Mouse (Mus musculus) myocyte (in vitro differentiated cells): Measurements from ENCODE around the gene Rab11fip4. TPM values are rescaled to one million over a fixed set of nuclear protein-coding genes. Genes with fewer than 3 reads are reported as not detected.
A peak's percentile ranks its signal among the peaks of the same experiment; 100 is the strongest.

Source experiments
- H3K27me3 ChIP-seq: one replicate; pipeline ENCODE4 v1.6.1; 2011; ENCODE audit not compliant: control insufficient read depth, insufficient read depth, insufficient read length
- H3K36me3 ChIP-seq: one replicate; pipeline ENCODE4 v1.6.1; 2011; ENCODE audit not compliant: control insufficient read depth, insufficient read depth
- H3K4me2 ChIP-seq: one replicate; pipeline ENCODE4 v1.6.1; 2011; ENCODE audit warnings: low read depth, control low read depth
- H3K4me3 ChIP-seq: one replicate; pipeline ENCODE4 v1.5.1; 2011; ENCODE audit warnings: mild to moderate bottlenecking, control low read depth, moderate library complexity
- H3K79me2 ChIP-seq: one replicate; pipeline ENCODE4 v1.6.1; 2011; ENCODE audit not compliant: control insufficient read depth, insufficient read depth
- H3ac ChIP-seq: one replicate; pipeline ENCODE4 v1.6.1; 2011; ENCODE audit not compliant: control insufficient read depth, insufficient read length
- CEBPB ChIP-seq: IDR thresholded peaks from 2 replicates; pipeline ENCODE4 v1.6.1; 2011; ENCODE audit warnings: mild to moderate bottlenecking, moderate library complexity; ENCODE audit not compliant: poor library complexity, insufficient read depth, severe bottlenecking
- E2F4 ChIP-seq: IDR thresholded peaks from one replicate; pipeline ENCODE4 v1.6.1; 2011; ENCODE audit warnings: mild to moderate bottlenecking, control low read depth, moderate library complexity; ENCODE audit not compliant: insufficient read depth
- MAX ChIP-seq: IDR thresholded peaks from one replicate; pipeline ENCODE4 v1.6.1; 2011; ENCODE audit warnings: low read depth, mild to moderate bottlenecking, control low read depth
- MYOD1 ChIP-seq, 3 experiments: IDR thresholded peaks; one replicate each; pipeline ENCODE4 v1.6.1; 2011; ENCODE audit warnings: control low read depth in 2 of 3, low read depth in 2 of 3, mild to moderate bottlenecking in 2 of 3, moderate library complexity in 1 of 3; ENCODE audit not compliant: insufficient read length in 2 of 3, control insufficient read depth in 1 of 3
- MYOG ChIP-seq, 3 experiments: IDR thresholded peaks; one replicate each; pipeline ENCODE4 v1.6.1; 2011; ENCODE audit warnings: control low read depth in 2 of 3, low read depth in 2 of 3, mild to moderate bottlenecking in 2 of 3; ENCODE audit not compliant: insufficient read length in 2 of 3, control insufficient read depth in 1 of 3, insufficient read depth in 1 of 3
- POLR2A ChIP-seq: IDR thresholded peaks from one replicate; pipeline ENCODE4 v1.6.1; 2011; ENCODE audit warnings: low read depth, mild to moderate bottlenecking, control low read depth, moderate library complexity; ENCODE audit not compliant: insufficient read length
- POLR2AphosphoS2 ChIP-seq: IDR thresholded peaks from one replicate; pipeline ENCODE4 v1.6.1; 2011; ENCODE audit warnings: low read depth, control low read depth; ENCODE audit not compliant: insufficient read length
- REST ChIP-seq: IDR thresholded peaks from one replicate; pipeline ENCODE4 v1.6.1; 2011; ENCODE audit warnings: mild to moderate bottlenecking, control low read depth, moderate library complexity; ENCODE audit not compliant: insufficient read depth, insufficient read length
- SRF ChIP-seq: IDR thresholded peaks from one replicate; pipeline ENCODE4 v1.6.1; 2011; ENCODE audit warnings: low read depth; ENCODE audit not compliant: control insufficient read depth, insufficient read length
- TCF12 ChIP-seq: IDR thresholded peaks from one replicate; pipeline ENCODE4 v1.6.1; 2011; ENCODE audit warnings: mild to moderate bottlenecking, control low read depth; ENCODE audit not compliant: poor library complexity, insufficient read depth, severe bottlenecking
- TCF3 ChIP-seq: IDR thresholded peaks from one replicate; pipeline ENCODE4 v1.6.1; 2011; ENCODE audit warnings: low read depth, control low read depth; ENCODE audit not compliant: insufficient read length
- USF1 ChIP-seq: IDR thresholded peaks from one replicate; pipeline ENCODE4 v1.6.1; 2011; ENCODE audit warnings: low read depth, mild to moderate bottlenecking, control low read depth, moderate library complexity
- polyA plus RNA-seq: library from polyadenylated mRNA; unstranded; fragments of >200 nt; fragmentation: generic; extraction: Trizol; gene quantifications from one replicate; pipeline ENCODE4 v1.2.1, GENCODE M21; 2012; ENCODE audit warnings: missing spikeins

Rab11fip4 gene
- polyA plus RNA-seq, 1 experiment, result 0.04 TPM

DNA sequence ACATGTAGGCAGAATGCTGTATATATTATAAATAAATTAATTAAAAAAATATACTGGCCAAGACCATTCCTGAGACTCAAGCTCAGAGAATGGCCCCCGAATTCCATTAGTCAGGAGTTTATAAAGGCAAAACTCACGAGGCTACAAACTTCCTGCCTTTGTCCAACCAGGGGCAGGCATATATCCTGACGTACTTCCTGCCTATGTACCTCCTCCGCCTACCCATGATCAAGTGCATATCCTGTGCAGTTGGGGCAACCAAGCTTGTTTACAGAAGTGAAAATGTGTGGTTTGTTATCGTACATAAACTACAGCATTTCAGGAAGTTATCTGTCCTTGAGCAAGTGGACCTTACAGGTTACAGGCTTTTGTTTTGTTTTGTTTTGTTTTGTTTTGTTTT, 32.0 kb downstream of the Rab11fip4 start:
- Histone ChIP-seq H3K4me2 (peak overlapping the region; percentile 45), H3K79me2 (no peaks in the 10 kb centered on the region), H3K36me3 (no peaks in the 10 kb centered on the region), H3ac (no peak overlapping the region), H3K4me3 (peak overlapping the region; percentile 34), H3K27me3 (no peaks in the 10 kb centered on the region)
- no peak for TF ChIP-seq TCF12
- TF ChIP-seq POLR2A, result peak; percentile 12
- no peak for TF ChIP-seq TCF3
- TF ChIP-seq POLR2AphosphoS2, result no peak
- no peak for TF ChIP-seq CEBPB
- no peak for TF ChIP-seq USF1

DNA sequence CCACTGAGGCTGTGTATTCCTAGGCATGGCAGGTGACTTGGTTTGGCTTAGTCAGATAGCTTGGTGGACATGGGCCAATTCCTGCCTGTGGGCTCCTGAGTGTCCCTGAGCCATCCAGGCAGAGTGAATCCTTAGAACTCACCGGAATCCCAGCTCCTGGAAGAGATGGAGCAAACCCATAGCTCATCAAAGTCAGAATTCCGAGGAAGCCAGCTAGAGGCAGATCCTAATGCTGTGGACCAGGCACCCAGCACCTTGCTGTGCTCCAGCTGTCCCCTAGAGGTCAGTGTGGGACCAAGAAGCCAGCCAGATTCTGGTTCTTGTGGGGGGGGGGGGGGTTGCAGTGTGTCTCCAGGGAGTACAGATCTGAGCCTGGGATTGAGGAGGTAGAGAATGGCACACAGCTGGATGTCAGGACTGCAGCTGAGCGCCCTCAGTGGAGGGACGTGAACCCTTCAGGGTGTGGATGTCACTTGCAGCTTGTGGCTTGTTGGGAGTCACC, 33.8 kb downstream of the Rab11fip4 start:
- Histone ChIP-seq H3K79me2 (no peaks in the 10 kb centered on the region), H3K27me3 (peaks cover 9% of the 10 kb centered on the region), H3K4me2 (no peak overlapping the region), H3K4me3 (no peak overlapping the region), H3ac (no peak overlapping the region), H3K36me3 (no peaks in the 10 kb centered on the region)
- TF ChIP-seq MAX, result no peak
- TF ChIP-seq SRF, result no peak
- no peak for TF ChIP-seq CEBPB
- TF ChIP-seq TCF3, result no peak
- TF ChIP-seq MYOG (IDR thresholded peaks at IDR 0.05; ENCODE audit: control insufficient read depth in 1 of 3, insufficient read depth in 1 of 3, insufficient read length in 2 of 3, low read depth in 2 of 3), result no peak
- TF ChIP-seq POLR2AphosphoS2, result no peak
- no peak for TF ChIP-seq E2F4
- no peak for TF ChIP-seq POLR2A
- TF ChIP-seq TCF12, result no peak
- no peak for TF ChIP-seq REST
- TF ChIP-seq MYOD1 (IDR thresholded peaks at IDR 0.05; ENCODE audit: control insufficient read depth in 1 of 3, insufficient read length in 2 of 3, low read depth in 2 of 3), result no peak
- no peak for TF ChIP-seq USF1

DNA sequence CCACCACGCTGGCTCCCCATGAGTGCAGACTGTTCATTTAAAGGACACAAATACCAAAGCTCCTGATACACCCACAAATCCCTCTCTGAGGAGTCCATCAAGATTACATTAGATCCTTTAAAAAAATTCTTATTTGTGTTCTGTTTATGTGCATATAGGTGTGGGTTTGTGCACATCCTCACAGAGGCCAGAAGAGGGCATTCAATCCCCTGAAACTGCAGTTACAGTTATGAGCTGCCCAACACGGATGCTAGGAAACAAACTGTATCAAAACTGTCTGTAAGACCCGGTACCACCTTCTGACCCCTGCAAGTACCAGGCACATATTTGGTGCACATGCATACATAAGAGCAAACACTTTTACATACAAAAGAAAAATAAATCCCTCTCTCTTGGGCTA, 37.7 kb downstream of the Rab11fip4 start:
- peaks cover 9% of the 10 kb centered on the region for H3K27me3 ChIP-seq
- H3ac ChIP-seq, result no peak overlapping the region
- TF ChIP-seq MAX (no peak), SRF (no peak)
- H3K79me2 ChIP-seq, result no peaks in the 10 kb centered on the region
- no peak overlapping the region for H3K4me3 ChIP-seq
- H3K4me2 ChIP-seq, result no peak overlapping the region
- H3K36me3 ChIP-seq, result no peaks in the 10 kb centered on the region

DNA sequence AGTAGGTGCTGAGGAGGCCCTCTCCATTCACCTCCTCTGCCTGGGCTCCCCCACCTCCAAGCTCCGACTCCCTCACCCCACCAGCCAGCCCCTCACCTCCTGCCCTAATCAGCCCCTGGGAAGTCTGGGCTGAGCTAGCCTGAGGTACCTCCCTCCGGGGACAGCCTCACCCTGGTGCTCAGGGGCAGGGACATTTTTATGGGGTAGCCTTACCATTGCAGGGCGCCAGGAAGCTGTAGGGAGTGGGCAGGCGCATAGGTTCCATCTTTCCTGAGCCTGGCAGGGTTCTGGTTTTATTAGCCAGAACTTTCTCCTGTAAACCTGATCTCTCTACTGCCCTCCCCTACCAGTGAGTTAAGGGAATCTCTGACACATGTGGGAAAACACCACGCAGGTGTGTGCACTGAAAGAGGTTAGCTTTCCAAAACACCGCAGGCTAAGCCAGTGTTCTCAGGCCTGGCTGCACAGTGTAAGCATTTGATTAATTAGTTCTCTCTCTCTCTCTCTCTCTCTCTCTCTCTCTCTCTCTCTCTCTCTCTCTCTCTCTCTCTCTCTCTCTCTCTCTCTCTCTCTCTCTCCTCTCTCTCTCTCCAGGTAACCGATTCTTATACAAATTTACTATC, 38.9 kb downstream of the Rab11fip4 start:
- TF ChIP-seq MYOD1 (IDR thresholded peaks at IDR 0.05; ENCODE audit: control insufficient read depth in 1 of 3, insufficient read length in 2 of 3, low read depth in 2 of 3) (no peak), MYOG (IDR thresholded peaks at IDR 0.05; ENCODE audit: control insufficient read depth in 1 of 3, insufficient read depth in 1 of 3, insufficient read length in 2 of 3, low read depth in 2 of 3) (no peak), TCF12 (no peak), SRF (no peak), TCF3 (no peak), CEBPB (no peak), POLR2AphosphoS2 (no peak), POLR2A (no peak), USF1 (no peak), E2F4 (no peak)

DNA sequence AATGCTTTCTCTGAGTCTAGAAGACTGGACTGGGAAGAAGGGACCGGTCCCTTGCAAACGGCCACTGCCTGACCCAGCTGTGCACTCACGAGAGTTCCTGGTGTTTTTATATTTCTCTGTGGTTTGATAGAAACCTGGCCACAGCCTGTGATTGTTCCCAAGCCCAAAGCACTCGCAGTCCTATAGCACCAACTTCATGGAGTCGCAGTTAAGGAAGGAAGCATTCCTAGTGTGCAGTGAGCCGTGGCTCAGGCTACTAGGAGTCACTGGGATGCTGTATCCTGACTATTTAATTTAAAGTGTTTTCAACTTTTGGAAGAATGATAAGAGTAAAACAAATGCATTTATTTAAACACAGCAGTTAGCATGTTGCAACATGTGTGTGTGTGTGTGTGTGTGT, 39.5 kb downstream of the Rab11fip4 start:
- no peak for TF ChIP-seq MAX
- TF ChIP-seq SRF, result no peak
- TF ChIP-seq USF1, result no peak
- TF ChIP-seq CEBPB, result no peak
- TF ChIP-seq E2F4, result no peak
- TF ChIP-seq REST, result no peak
- no peak for TF ChIP-seq TCF12
- TF ChIP-seq MYOD1 (IDR thresholded peaks at IDR 0.05; ENCODE audit: control insufficient read depth in 1 of 3, insufficient read length in 2 of 3, low read depth in 2 of 3), result no peak
- TF ChIP-seq POLR2A, result no peak

More for the DNA sequence above, 38.9 kb downstream of the Rab11fip4 start:
- Histone ChIP-seq H3K4me2 (no peak overlapping the region), H3K79me2 (no peaks in the 10 kb centered on the region), H3K4me3 (no peak overlapping the region), H3ac (no peak overlapping the region), H3K36me3 (no peaks in the 10 kb centered on the region), H3K27me3 (peaks cover 9% of the 10 kb centered on the region)

More for the DNA sequence above, 39.5 kb downstream of the Rab11fip4 start:
- H3ac ChIP-seq, result no peak overlapping the region
- H3K4me2 ChIP-seq, result no peak overlapping the region
- H3K36me3 ChIP-seq, result no peaks in the 10 kb centered on the region
- H3K27me3 ChIP-seq, result peaks cover 9% of the 10 kb centered on the region
- H3K4me3 ChIP-seq, result no peak overlapping the region
- no peaks in the 10 kb centered on the region for H3K79me2 ChIP-seq
